Mouse (Mus musculus) liver, postnatal 0 days (tissue): ENCODE measurements at regions not wholly inside any gene's neighbourhood (a gene's known extent, or its start where the extent isn't known, plus 50 kb on each side); places are given as distances from the start of the nearest gene placed in this dataset.

ENCODE experiments used
- CTCF ChIP-seq: sonication (generic); IDR thresholded peaks from 2 replicates; pipeline ENCODE4 v1.5.1; 2016; ENCODE audit warnings: antibody characterized with exemption, low read depth
- EP300 ChIP-seq: IDR thresholded peaks from 2 replicates; pipeline ENCODE4 v1.6.1; 2016; ENCODE audit warnings: antibody characterized with exemption, low read depth, mild to moderate bottlenecking

DNA sequence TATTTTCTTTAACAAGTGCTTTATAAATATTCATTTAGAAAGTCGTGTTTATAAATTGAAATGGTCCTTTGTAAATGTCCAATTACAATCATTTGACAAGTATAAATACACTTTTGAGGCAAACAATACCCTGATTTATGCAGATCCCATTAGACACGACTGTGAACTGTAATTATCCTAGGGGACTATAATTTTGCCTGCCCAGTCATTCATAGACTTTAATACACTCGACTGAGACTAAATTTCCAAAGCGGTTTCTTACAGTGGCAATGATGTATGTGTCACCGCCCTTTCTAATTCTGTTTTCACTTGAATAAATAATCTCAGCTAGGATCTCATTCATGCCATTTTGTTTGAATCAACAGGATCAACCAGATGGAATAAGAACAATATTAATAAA is 952.7 kb downstream of the Pcdh18 start:
- TF ChIP-seq CTCF (no peak), EP300 (no peak)
